Mouse (Mus musculus) heart, adult 11 months (tissue): ENCODE data around the gene Pou2af1.
A peak's percentile ranks its signal among the peaks of the same experiment; 100 is the strongest.

Experiments used
- DNase-seq: peaks from one replicate; pipeline ENCODE4 v3.0.0; 2022

Gene Pou2af1

DNA sequence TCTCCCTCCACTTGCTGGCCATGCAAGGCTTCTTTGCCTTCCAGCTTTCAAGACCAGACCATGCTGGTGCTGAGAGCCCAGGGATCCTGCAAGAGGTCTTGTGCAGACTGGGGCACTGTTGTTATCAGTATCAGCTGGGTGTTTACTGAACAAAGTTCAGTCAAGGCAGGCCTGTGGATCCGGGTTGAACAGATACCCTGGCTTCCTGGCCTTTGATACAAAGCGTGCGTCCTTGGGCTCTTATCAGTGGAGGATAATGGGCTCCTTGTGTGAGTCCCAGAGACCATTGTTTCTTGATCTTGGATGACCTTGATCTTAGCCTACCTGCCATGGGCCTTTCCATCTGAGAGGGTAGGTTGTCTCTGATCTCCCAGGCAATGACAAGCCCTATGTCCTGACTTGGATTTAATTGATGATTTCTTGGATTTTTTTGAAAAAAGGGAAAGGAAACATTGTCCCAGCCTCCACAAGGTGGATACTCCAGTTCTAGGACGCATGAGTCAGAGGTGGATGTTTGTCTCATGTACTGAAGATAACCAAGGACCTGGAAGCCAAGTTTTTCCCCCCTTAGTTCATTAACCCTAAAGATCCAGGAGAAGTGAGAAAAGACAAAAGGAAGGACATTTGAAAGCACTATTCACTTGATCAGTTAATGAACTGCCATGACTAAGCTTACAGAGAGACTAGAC, 17.3 kb downstream of the Pou2af1 start:
- DNase-seq, result peak; percentile 35

DNA sequence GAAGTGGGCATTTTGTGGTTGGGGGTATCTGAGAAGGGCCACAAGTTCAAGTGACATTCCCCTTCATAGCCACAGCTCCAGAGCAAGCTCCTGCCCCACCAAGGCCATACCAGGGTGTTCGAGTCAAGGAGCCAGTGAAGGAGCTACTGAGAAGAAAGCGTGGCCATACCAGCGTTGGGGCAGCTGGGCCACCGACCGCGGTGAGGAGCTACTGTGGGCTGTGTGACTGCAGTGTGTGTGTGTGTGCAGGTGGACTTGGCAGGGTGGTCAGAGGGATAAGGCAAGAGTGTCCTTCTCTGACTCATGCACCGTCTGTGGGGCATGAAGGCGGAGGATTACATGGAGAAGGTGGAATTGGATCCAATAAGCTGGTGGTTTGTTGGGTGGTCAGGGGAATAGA, 18.7 kb downstream of the Pou2af1 start:
- DNase-seq, result peak; percentile 72

- DNase-seq, result peak; percentile 83
These were observed 25.4 kb downstream of the Pou2af1 start for GRCm38 (mm10) chr9:51238741-51239385.

- DNase-seq, result no peak
These were observed 43.4 kb downstream of the Pou2af1 start for GRCm38 (mm10) chr9:51256780-51257502.

GRCm38 (mm10) chr9:51258426-51258825, 44.9 kb downstream of the Pou2af1 start:
- DNase-seq, result no peak

DNA sequence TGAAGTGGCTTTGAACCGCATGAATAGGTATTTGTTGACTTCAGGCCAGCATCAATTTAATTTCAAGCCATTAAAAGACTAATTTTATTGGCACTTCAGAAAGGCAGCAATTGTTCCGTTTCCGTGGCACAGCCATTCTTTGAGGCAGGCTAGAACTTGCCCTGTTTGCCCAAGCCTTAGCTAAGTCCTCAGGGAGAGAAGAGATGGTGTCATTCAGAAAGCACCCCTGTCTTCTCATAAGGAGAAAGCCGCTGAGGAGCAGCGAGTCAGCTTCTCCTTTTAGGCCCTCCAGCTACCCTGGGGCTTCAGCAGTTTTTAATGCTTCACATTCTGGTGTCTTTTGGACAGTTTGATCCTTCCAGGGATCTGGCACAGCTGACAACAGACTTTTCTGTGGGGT, 55.3 kb downstream of the Pou2af1 start:
- DNase-seq, result no peak

GRCm38 (mm10) chr9:51271073-51271472, 57.6 kb downstream of the Pou2af1 start:
- peak; percentile 42 for DNase-seq

- DNase-seq, result peak; percentile 57
These were observed 58.6 kb downstream of the Pou2af1 start for GRCm38 (mm10) chr9:51272102-51272501.

DNA sequence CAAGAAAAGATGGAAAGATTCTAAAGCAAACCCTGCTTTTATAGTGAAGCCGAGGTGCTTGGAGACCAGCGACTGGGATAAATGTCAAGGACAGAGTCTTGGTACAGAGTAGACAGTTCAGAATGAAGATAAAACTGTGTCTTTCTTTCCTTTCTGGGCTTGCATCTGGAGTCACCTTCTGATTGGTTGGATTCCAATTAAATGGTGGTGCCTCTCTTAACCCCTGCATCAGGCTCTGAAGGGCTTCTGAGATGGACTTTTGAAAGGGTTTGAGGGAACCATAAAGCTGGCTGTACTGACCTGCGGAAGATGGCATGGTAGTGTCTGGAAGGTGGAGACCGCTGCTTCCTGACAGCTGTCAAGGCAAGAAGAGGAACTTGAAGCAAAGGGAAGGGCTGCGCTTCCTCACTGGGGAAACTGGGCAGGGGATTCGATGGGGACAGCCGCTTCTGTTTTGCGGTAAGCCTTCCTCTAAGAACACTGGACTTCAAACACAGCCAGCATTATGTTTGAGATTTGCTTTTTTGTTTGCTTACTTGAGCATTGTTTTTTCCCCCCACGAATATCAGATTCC, 60.2 kb downstream of the Pou2af1 start:
- peak; percentile 92 for DNase-seq

GRCm38 (mm10) chr9:51274678-51275077, 61.2 kb downstream of the Pou2af1 start:
- DNase-seq, result peak; percentile 80

DNA sequence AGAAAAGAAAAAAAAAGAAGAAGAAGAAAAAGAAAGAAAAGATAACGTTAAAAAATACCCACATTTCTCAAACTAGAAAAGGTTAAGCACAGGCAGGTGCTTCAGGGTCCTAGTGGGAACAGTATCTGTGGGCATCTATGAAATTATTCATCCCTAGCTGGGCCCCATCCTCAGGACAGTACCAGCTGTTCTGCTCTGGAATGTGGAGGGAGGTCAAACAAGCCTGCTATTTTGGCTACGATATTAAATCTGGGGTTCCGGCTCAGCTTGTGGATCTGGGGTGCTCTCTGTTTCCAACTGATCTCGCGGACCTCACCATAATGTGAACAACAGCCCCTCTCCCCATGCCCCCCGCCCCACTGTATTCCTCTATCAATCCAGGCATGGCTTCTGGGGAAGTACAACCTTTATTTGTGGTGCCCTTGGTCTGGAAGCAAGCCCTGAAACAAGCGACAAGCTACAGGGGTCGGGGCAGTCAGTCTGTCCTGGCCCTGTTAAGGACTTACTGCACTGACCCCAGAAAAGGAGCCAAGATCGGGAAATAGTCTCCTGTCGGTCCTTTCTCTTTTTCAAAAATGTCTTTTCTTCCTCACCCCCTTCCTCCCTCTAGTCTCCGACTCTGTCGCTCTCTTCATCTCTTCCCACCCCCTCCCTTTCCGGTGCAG, 64.5 kb downstream of the Pou2af1 start:
- no peak for DNase-seq

DNA sequence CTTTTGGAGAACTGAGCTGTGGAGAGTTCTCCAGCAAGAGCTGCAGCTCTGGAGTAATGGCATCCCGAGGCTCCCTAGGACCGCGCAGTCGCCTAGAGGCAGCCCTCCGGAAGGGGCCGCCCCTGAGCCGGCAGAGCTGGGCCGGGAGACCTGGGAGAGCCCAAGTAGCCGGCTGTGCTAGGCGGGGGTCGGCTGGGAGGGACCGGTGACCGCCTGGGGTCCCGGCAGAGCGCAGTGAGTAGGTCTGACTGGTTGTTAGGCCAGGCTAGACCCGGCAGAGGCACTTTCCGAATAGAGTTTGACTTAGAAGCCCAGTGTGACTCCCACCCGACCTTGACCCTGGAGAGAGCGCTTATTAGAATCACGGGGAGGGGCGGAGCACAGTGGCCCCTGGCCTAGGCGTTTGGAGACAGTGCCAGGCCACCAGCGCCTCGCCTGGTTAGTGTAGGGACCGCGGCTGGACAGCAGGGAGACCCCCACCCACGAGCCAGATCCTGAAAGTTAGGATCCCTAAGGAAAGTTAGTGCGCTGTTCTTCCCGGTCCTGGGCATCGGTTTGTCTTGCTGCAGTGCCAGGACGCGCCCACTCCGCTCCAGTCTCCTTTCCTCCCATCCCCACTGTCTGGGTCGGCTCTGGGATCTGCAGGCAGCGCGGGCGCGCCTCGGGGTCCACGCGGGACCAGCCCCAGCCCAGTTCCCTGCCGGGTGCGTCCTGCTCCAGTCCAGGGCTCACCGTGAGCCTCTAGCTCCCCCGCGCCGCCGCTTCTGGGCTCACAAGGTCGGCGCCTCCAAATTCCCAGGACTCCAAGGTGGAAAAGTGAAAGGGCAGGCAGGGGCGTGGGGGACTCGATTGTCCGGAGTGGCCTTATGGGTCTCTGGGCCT, 65.2 kb downstream of the Pou2af1 start, which contains the start of gene Colca2:
TSS of gene Colca2 (minus strand) at position 70 of the 882 bp plus-strand sequence.
- DNase-seq, result peak; percentile 99

- DNase-seq, result peak; percentile 50
These were observed 72.6 kb downstream of the Pou2af1 start for GRCm38 (mm10) chr9:51286079-51286478.
